Comparison of ENCODE assay signal across 17 mouse cellular contexts in genomic region chr8:111705222-111705621, GRCm38 (mm10). TPM values are rescaled to one million over a fixed set of nuclear protein-coding genes. Genes with fewer than 3 reads are reported as not detected.
DNase-seq lines count a peak whose midpoint lies in the region; ATAC-seq and TF ChIP-seq lines count a peak whose summit lies in the region.
"Had no signal": no experiment of that assay in that cellular context is flagged by ENCODE, and none has a peak within 500 bp of the region (broad histone marks: within the 10 kb centered on the region; RNA-seq: fewer than 3 reads in every experiment).

No protein-coding gene starts in this region.

- no peak for TF ChIP-seq EP300 in liver, postnatal 0 days (IDR thresholded peaks at IDR 0.05; ENCODE audit: low read depth)

- no peaks in the 10 kb centered on the region for H3K27me3 ChIP-seq in heart, embryonic 11.5 days (ENCODE audit: control insufficient read depth, insufficient read depth, low read length)
- H3K27me3 ChIP-seq in E14TG2a.4 (ENCODE audit: insufficient read depth, low read length) = peaks cover 6% of the 10 kb centered on the region; the same call in 1 of the 2 replicates
- no peaks in the 10 kb centered on the region for H3K27me3 ChIP-seq in intestine, postnatal 0 days (replicated peaks; ENCODE audit: control insufficient read depth, insufficient read depth, low read length)
- H3K27me3 ChIP-seq in liver, postnatal 0 days (ENCODE audit: insufficient read depth, low read length) = no peaks in the 10 kb centered on the region
- H3K27me3 ChIP-seq: embryonic facial prominence, embryonic 12.5 days had no signal

- DNase-seq in heart, postnatal 25 days (ENCODE audit: low spot score) = no peak
- DNase-seq in liver, postnatal 0 days = no peak
- DNase-seq in left cerebral cortex, postnatal 4 days = no peak
- no peak for DNase-seq in cerebellum, adult 11 months
- DNase-seq: adrenal gland, postnatal 25 days; B cell, adult 2 months; lung, postnatal 10 days; right cerebral cortex, postnatal 14 days; thymus, postnatal 4 days had no signal

- H3K4me3 ChIP-seq in heart, embryonic 11.5 days (ENCODE audit: low read depth, low read length) = no peak overlapping the region
- H3K4me3 ChIP-seq in E14TG2a.4 (replicated peaks; ENCODE audit: low read length) = 0 out of 2 replicates have a peak overlapping the region, but pooled peaks have one; percentile 0
- H3K4me3 ChIP-seq in intestine, postnatal 0 days (ENCODE audit: low read depth, low read length) = no peak overlapping the region
- no peak overlapping the region for H3K4me3 ChIP-seq in liver, postnatal 0 days (ENCODE audit: low read depth, low read length)
- H3K4me3 ChIP-seq: embryonic facial prominence, embryonic 12.5 days had no signal

- no peaks in the 10 kb centered on the region for H3K9me3 ChIP-seq in heart, embryonic 11.5 days (replicated peaks; ENCODE audit: control insufficient read depth, low read length)
- no peaks in the 10 kb centered on the region for H3K9me3 ChIP-seq in E14TG2a.4 (ENCODE audit: low read length)
- H3K9me3 ChIP-seq in intestine, postnatal 0 days (ENCODE audit: control insufficient read depth) = no peaks in the 10 kb centered on the region
- H3K9me3 ChIP-seq in liver, postnatal 0 days (ENCODE audit: low read length) = no peaks in the 10 kb centered on the region
- H3K9me3 ChIP-seq: embryonic facial prominence, embryonic 12.5 days had no signal

- 0 out of 2 replicates have a peak overlapping the region, but pooled peaks have one; percentile 29 for H3K9ac ChIP-seq in heart, embryonic 11.5 days (ENCODE audit: low read depth, low read length)
- H3K9ac ChIP-seq in intestine, postnatal 0 days (ENCODE audit: low read depth, low read length) = no peak overlapping the region
- H3K9ac ChIP-seq in liver, postnatal 0 days (replicated peaks) = no peak overlapping the region
- H3K9ac ChIP-seq: embryonic facial prominence, embryonic 12.5 days; hindbrain, embryonic 14.5 days had no signal

- peaks cover 5% of the 10 kb centered on the region; the same call in 1 of the 2 replicates for H3K36me3 ChIP-seq in heart, embryonic 11.5 days (ENCODE audit: control insufficient read depth, insufficient read depth, low read length)
- peaks cover 21% of the 10 kb centered on the region for H3K36me3 ChIP-seq in E14TG2a.4 (ENCODE audit: insufficient read depth, low read length)
- peaks cover 9% of the 10 kb centered on the region for H3K36me3 ChIP-seq in intestine, postnatal 0 days (ENCODE audit: control insufficient read depth, insufficient read depth)
- H3K36me3 ChIP-seq in liver, postnatal 0 days (replicated peaks; ENCODE audit: insufficient read depth, low read length) = no peaks in the 10 kb centered on the region

- 0 out of 2 replicates have a peak overlapping the region, but pooled peaks have one; percentile 36 for H3K27ac ChIP-seq in heart, embryonic 11.5 days (ENCODE audit: low read depth, low read length)
- H3K27ac ChIP-seq in intestine, postnatal 0 days (ENCODE audit: low read depth, low read length) = peak overlapping the region; percentile 82
- H3K27ac ChIP-seq in liver, postnatal 0 days (ENCODE audit: low read depth) = no peak overlapping the region
- H3K27ac ChIP-seq: embryonic facial prominence, embryonic 12.5 days; hindbrain, embryonic 14.5 days had no signal

- no peak; the same call in 1 of the 2 replicates for ATAC-seq in heart, embryonic 11.5 days (replicated peaks; ENCODE audit: insufficient number of reproducible peaks, low FRiP score, low TSS enrichment)
- ATAC-seq in intestine, postnatal 0 days = peak; percentile 88
- peak; percentile 46 for ATAC-seq in liver, postnatal 0 days

- peaks cover 12% of the 10 kb centered on the region for H3K4me1 ChIP-seq in heart, embryonic 11.5 days (ENCODE audit: control insufficient read depth, insufficient read depth, low read length)
- peaks cover 48% of the 10 kb centered on the region for H3K4me1 ChIP-seq in E14TG2a.4 (replicated peaks; ENCODE audit: low read depth, low read length)
- H3K4me1 ChIP-seq in intestine, postnatal 0 days (replicated peaks; ENCODE audit: control insufficient read depth, insufficient read depth, low read length) = peaks cover 9% of the 10 kb centered on the region
- H3K4me1 ChIP-seq in liver, postnatal 0 days (ENCODE audit: insufficient read depth) = peaks cover 13% of the 10 kb centered on the region; the same call in 1 of the 2 replicates

- no peak for TF ChIP-seq CTCF in E14TG2a.4 (conservative IDR thresholded peaks at IDR 0.05; ENCODE audit: low read length)
- peak; percentile 44; the same call in 1 of the 2 replicates for TF ChIP-seq CTCF in intestine, postnatal 0 days (IDR thresholded peaks at IDR 0.05; ENCODE audit: low read depth)
- TF ChIP-seq CTCF in liver, postnatal 0 days (IDR thresholded peaks at IDR 0.05; ENCODE audit: low read depth) = no peak

- WGBS in heart, embryonic 11.5 days (ENCODE audit: insufficient replicate concordance) = 20% methylated on average over 3 of the region's 3 CpGs
- 31% methylated on average over 3 of the region's 3 CpGs for WGBS in intestine, postnatal 0 days
- 33% methylated on average over 3 of the region's 3 CpGs for WGBS in liver, postnatal 0 days (ENCODE audit: insufficient replicate concordance)

- no peak overlapping the region for H3K4me2 ChIP-seq in heart, embryonic 11.5 days
- H3K4me2 ChIP-seq in intestine, postnatal 0 days (replicated peaks; ENCODE audit: low read depth) = no peak overlapping the region
- H3K4me2 ChIP-seq in liver, postnatal 0 days (ENCODE audit: low read depth, low read length) = no peak overlapping the region
- H3K4me2 ChIP-seq: embryonic facial prominence, embryonic 12.5 days; hindbrain, embryonic 14.5 days; midbrain, embryonic 11.5 days had no signal

- intact Hi-C loops in heart, postnatal 25 days (cut with DNase I) = no loop called here
- intact Hi-C loops in left cerebral cortex, postnatal 4 days (cut with DNase I) = no loop called here

RNA-seq across cellular contexts. Expression of gene Ctrb1, which starts 14.4 kb away (rescaled TPM):
- not detected in 2 replicates for polyA plus RNA-seq in heart, embryonic 11.5 days (2014; fragmentation: Nextera tagmentation; extraction: Ambion mirVana)
- not detected for total RNA-seq in heart, postnatal 25 days (2021)
- 75.8 and 118 TPM in 2 replicates for polyA plus RNA-seq in intestine, postnatal 0 days (2015; fragmentation: Nextera tagmentation; extraction: Ambion mirVana)
- 0.13 and 38.9 TPM in 2 replicates for polyA plus RNA-seq in liver, postnatal 0 days (2015; fragmentation: Nextera tagmentation; extraction: Ambion mirVana)
- not detected for total RNA-seq in left cerebral cortex, postnatal 4 days (2021)
- total RNA-seq: adrenal gland, postnatal 25 days; left cerebral cortex, postnatal 36 days had no signal
- polyA plus RNA-seq: embryonic facial prominence, embryonic 12.5 days; hindbrain, embryonic 14.5 days; kidney, embryonic 16.5 days; midbrain, embryonic 11.5 days had no signal

RNA-seq across cellular contexts. Expression of gene Bcar1, which starts 38.4 kb away (rescaled TPM):
- polyA plus RNA-seq in heart, embryonic 11.5 days (2014; fragmentation: Nextera tagmentation; extraction: Ambion mirVana) = 46.6 and 53.8 TPM in 2 replicates
- total RNA-seq in heart, postnatal 25 days (2021) = 10 to 100 TPM; 18.7 to 20.7 TPM
- 38.8 and 41.1 TPM in 2 replicates for polyA plus RNA-seq in intestine, postnatal 0 days (2015; fragmentation: Nextera tagmentation; extraction: Ambion mirVana)
- polyA plus RNA-seq in liver, postnatal 0 days (2015; fragmentation: Nextera tagmentation; extraction: Ambion mirVana) = 9.9 and 11.6 TPM in 2 replicates
- total RNA-seq in left cerebral cortex, postnatal 4 days (2021) = 10 to 100 TPM; 58.2 to 59.7 TPM
